Mouse (Mus musculus) urinary bladder, postnatal 14 days (tissue): ENCODE measurements around the gene Cst10.

Experiments
- DNase-seq: peaks from one replicate; pipeline ENCODE4 v3.0.0; 2021; ENCODE audit warnings: low spot score

Gene Cst10

DNA sequence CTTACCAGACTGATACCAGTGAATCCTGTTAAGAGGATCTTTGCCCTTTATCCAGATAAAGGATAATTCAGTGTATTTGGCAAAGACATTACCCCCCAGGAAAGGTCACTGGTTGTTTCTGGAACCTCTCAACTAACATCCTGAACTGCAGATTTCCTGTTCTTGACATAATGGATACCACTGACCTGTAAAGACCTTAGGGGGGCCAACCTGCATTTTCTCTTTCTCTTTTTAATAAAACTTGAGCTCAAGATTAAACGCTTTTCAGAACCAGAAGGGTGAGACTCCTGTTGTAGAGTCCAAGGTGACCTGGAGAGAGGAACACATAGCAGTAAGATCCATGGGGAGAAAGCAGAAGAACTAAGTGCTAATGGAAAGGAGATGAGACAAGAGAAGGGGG, at the start of gene Cst10:
TSS of gene Cst10 (plus strand) at position 301 of the 400 bp plus-strand sequence.
- no peak for DNase-seq

DNA sequence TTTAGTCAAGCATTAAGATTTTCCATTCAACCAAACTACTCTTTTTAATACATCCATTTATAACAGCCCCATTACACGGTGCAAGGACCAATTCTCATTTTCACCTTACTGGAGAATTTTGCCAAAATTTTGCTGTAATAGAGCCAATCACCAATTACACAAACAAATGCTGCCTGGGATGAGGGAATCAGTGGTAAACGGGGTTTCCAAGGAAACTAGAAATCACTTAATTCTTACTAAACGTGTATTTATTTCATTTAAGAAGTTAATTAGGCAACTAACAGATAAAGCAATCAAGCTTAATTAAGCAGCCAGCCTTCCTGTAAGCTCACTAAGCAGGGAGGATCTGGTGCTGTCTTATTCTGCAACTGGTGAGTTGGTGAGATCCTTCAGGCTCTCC, 11.9 kb upstream of the Cst10 start:
- DNase-seq = no peak

DNA sequence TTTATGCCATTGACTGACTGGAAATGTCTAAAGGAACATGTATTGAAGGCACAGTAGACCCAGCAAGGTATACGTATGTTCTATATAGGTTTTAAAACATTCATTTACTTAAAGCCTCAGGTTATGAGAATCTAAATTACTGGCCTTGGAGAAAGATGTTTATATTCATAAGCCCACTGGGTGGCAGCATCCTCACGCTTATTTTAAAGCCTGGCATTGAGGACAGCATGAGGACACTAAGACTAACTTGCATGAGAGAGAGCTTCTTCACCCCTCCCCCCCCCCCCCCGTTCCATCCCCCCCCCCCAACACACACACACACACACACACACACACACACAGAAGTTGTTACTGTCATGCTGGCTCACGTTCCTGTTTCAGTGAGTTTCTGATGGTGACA, 17.7 kb downstream of the Cst10 start:
- no peak for DNase-seq
